Mouse (Mus musculus): Measurements from ENCODE around the gene Mad1l1.

GRCm38 (mm10) chr5:140021755-140022154 is 299.6 kb downstream of the Mad1l1 start:
- TF ChIP-seq CTCF (IDR thresholded peaks at IDR 0.05; ENCODE audit: borderline replicate concordance, insufficient read depth, low read length) (no peak), POLR2A (IDR thresholded peaks at IDR 0.05; ENCODE audit: low read depth, low read length) (no peak)

Data from embryonic fibroblast, embryonic 13.5 days (primary cell).